Mouse (Mus musculus) erythroblast, embryonic 14.5 days (primary cell): Measurements from ENCODE around the gene Lypla2. TPM values are rescaled to one million over a fixed set of nuclear protein-coding genes. Genes with fewer than 3 reads are reported as not detected.
"Not testable (repeated sequence)": the region's sequence is repeated elsewhere in the genome, so short reads cannot be mapped to it uniquely, and the experiment has no call there.

ENCODE experiments used
- H3K27me3 ChIP-seq: 2 replicates; pipeline ENCODE4 v1.6.1; 2012; ENCODE audit warnings: inconsistent platforms; ENCODE audit not compliant: control insufficient read depth
- H3K36me3 ChIP-seq: 2 replicates; pipeline ENCODE4 v1.6.1; 2012; ENCODE audit warnings: mild to moderate bottlenecking, inconsistent platforms; ENCODE audit not compliant: control insufficient read depth
- H3K4me1 ChIP-seq: 2 replicates; pipeline ENCODE4 v1.6.1; 2012; ENCODE audit warnings: inconsistent platforms; ENCODE audit not compliant: control insufficient read depth
- H3K4me3 ChIP-seq: replicated peaks from 2 replicates; pipeline ENCODE3; 2012; ENCODE audit warnings: moderate library complexity, mild to moderate bottlenecking, inconsistent platforms
- H3K9me3 ChIP-seq: 2 replicates; pipeline ENCODE4 v1.6.1; 2012; ENCODE audit warnings: low read length, inconsistent platforms, mixed read lengths; ENCODE audit not compliant: control insufficient read depth
- GATA1 ChIP-seq: IDR thresholded peaks from 2 replicates; pipeline ENCODE4 v1.6.1; 2012; ENCODE audit warnings: low read length, inconsistent platforms, mixed read lengths
- TAL1 ChIP-seq: IDR thresholded peaks from 3 replicates; pipeline ENCODE4 v1.6.1; 2012; ENCODE audit warnings: low read length, inconsistent platforms, mixed read lengths
- polyA plus RNA-seq: library from polyadenylated mRNA; stranded (reverse); fragments of >175 nt; gene quantifications from 2 replicates; pipeline ENCODE4 v1.2.3, GENCODE M21; 2012

Gene Lypla2
- polyA plus RNA-seq, 1 experiment, result 13.4 TPM

GRCm38 (mm10) chr4:135942193-135942592 lies 30.2 kb downstream of the Lypla2 start:
- Histone ChIP-seq H3K9me3 (no peaks in the 10 kb centered on the region), H3K4me3 (no peak overlapping the region), H3K27me3 (no peaks in the 10 kb centered on the region), H3K36me3 (peaks cover 30% of the 10 kb centered on the region), H3K4me1 (peaks cover 44% of the 10 kb centered on the region)
- TF ChIP-seq GATA1 (no peak), TAL1 (no peak)

- not testable (repeated sequence) for H3K9me3 ChIP-seq, H3K27me3 ChIP-seq, H3K4me3 ChIP-seq
- Histone ChIP-seq H3K36me3 (peaks cover 31% of the 10 kb centered on the region), H3K4me1 (peaks cover 47% of the 10 kb centered on the region)
Measured at GRCm38 (mm10) chr4:135941026-135941425, 31.4 kb downstream of the Lypla2 start.

GRCm38 (mm10) chr4:135938858-135939257 lies 33.6 kb downstream of the Lypla2 start:
- Histone ChIP-seq H3K4me1 (peaks cover 61% of the 10 kb centered on the region), H3K36me3 (peaks cover 43% of the 10 kb centered on the region)

GRCm38 (mm10) chr4:135935502-135935901 lies 36.9 kb downstream of the Lypla2 start:
- TF ChIP-seq GATA1 (no peak), TAL1 (no peak)
- no peak overlapping the region for H3K4me3 ChIP-seq
- H3K4me1 ChIP-seq, result peaks cover 67% of the 10 kb centered on the region
- no peaks in the 10 kb centered on the region for H3K9me3 ChIP-seq
- H3K27me3 ChIP-seq, result no peaks in the 10 kb centered on the region
- H3K36me3 ChIP-seq, result peaks cover 63% of the 10 kb centered on the region

More at GRCm38 (mm10) chr4:135938858-135939257, 33.6 kb downstream of the Lypla2 start:
- Histone ChIP-seq H3K27me3 (no peaks in the 10 kb centered on the region), H3K9me3 (no peaks in the 10 kb centered on the region), H3K4me3 (no peak overlapping the region)
- TF ChIP-seq GATA1 (no peak), TAL1 (no peak)

GRCm38 (mm10) chr4:135934708-135935500 lies 37.5 kb downstream of the Lypla2 start:
- TF ChIP-seq GATA1 (no peak), TAL1 (no peak)
- H3K27me3 ChIP-seq, result no peaks in the 10 kb centered on the region
- H3K36me3 ChIP-seq, result peaks cover 61% of the 10 kb centered on the region
- no peak overlapping the region for H3K4me3 ChIP-seq
- H3K4me1 ChIP-seq, result peaks cover 67% of the 10 kb centered on the region
- no peaks in the 10 kb centered on the region for H3K9me3 ChIP-seq

- TF ChIP-seq GATA1 (no peak), TAL1 (no peak)
- Histone ChIP-seq H3K27me3 (no peaks in the 10 kb centered on the region), H3K4me1 (peaks cover 46% of the 10 kb centered on the region), H3K36me3 (peaks cover 43% of the 10 kb centered on the region), H3K4me3 (no peak overlapping the region), H3K9me3 (no peaks in the 10 kb centered on the region)
Measured at GRCm38 (mm10) chr4:135931832-135932231, 40.6 kb downstream of the Lypla2 start.

GRCm38 (mm10) chr4:135930239-135930638 lies 42.2 kb downstream of the Lypla2 start:
- H3K9me3 ChIP-seq, result no peaks in the 10 kb centered on the region
- no peak overlapping the region for H3K4me3 ChIP-seq
- H3K4me1 ChIP-seq, result peaks cover 43% of the 10 kb centered on the region
- TF ChIP-seq GATA1 (no peak), TAL1 (no peak)
- H3K27me3 ChIP-seq, result no peaks in the 10 kb centered on the region
- H3K36me3 ChIP-seq, result peaks cover 54% of the 10 kb centered on the region

- peaks cover 55% of the 10 kb centered on the region for H3K36me3 ChIP-seq
- H3K4me3 ChIP-seq, result no peak overlapping the region
- TF ChIP-seq GATA1, result no peak
- no peak for TF ChIP-seq TAL1
- H3K9me3 ChIP-seq, result no peaks in the 10 kb centered on the region
- peaks cover 39% of the 10 kb centered on the region for H3K4me1 ChIP-seq
- H3K27me3 ChIP-seq, result no peaks in the 10 kb centered on the region
Measured at GRCm38 (mm10) chr4:135929828-135930227, 42.6 kb downstream of the Lypla2 start.

- Histone ChIP-seq H3K27me3 (no peaks in the 10 kb centered on the region), H3K9me3 (no peaks in the 10 kb centered on the region), H3K4me1 (peaks cover 35% of the 10 kb centered on the region), H3K4me3 (no peak overlapping the region), H3K36me3 (peaks cover 56% of the 10 kb centered on the region)
- TF ChIP-seq TAL1 (no peak), GATA1 (no peak)
Measured at GRCm38 (mm10) chr4:135929405-135929804, 43.0 kb downstream of the Lypla2 start.
